Mouse (Mus musculus): ENCODE data around the gene Tuba3a. TPM values are rescaled to one million over a fixed set of nuclear protein-coding genes. Genes with fewer than 3 reads are reported as not detected.

Gene Tuba3a
- total and polyA plus RNA-seq, 2 experiments from 2014 or later, result not detected

- ATAC-seq (ENCODE audit: low FRiP score), result no peak
- TF ChIP-seq CTCF (IDR thresholded peaks at IDR 0.05), result no peak
- WGBS, result 63% methylated on average over 4 of the region's 4 CpGs
Observed at GRCm38 (mm10) chr6:125303242-125303641, 17.4 kb upstream of the Tuba3a start.

GRCm38 (mm10) chr6:125302231-125302982 lies 16.6 kb upstream of the Tuba3a start:
- no peak overlapping the region for H3K4me3 ChIP-seq (ENCODE audit: low read depth, low read length)
- TF ChIP-seq CTCF (IDR thresholded peaks at IDR 0.05), result no peak
- WGBS, result 85% methylated on average over 24 of the region's 24 CpGs
- H3K27ac ChIP-seq (ENCODE audit: low read depth, low read length), result no peak overlapping the region
- no peaks in the 10 kb centered on the region for H3K9me3 ChIP-seq (ENCODE audit: low read length)
- H3K27me3 ChIP-seq (ENCODE audit: insufficient read depth, low read length), result no peaks in the 10 kb centered on the region
- no peak overlapping the region for H3K9ac ChIP-seq (replicated peaks; ENCODE audit: low read length, poor library complexity, severe bottlenecking)
- ATAC-seq (ENCODE audit: low FRiP score), result no peak
- no peaks in the 10 kb centered on the region for H3K36me3 ChIP-seq (ENCODE audit: insufficient read depth, low read length)
- no peaks in the 10 kb centered on the region for H3K4me1 ChIP-seq (ENCODE audit: insufficient read depth, low read length)
- H3K4me2 ChIP-seq (ENCODE audit: low read depth, low read length, poor library complexity, severe bottlenecking), result no peak overlapping the region
- DNase-seq (ENCODE audit: low spot score), result no peak

More at GRCm38 (mm10) chr6:125303242-125303641, 17.4 kb upstream of the Tuba3a start:
- H3K4me2 ChIP-seq (ENCODE audit: low read depth, low read length, poor library complexity, severe bottlenecking), result no peak overlapping the region
- H3K9me3 ChIP-seq (ENCODE audit: low read length), result no peaks in the 10 kb centered on the region
- DNase-seq (ENCODE audit: low spot score), result peak; percentile 53
- no peak overlapping the region for H3K9ac ChIP-seq (replicated peaks; ENCODE audit: low read length, poor library complexity, severe bottlenecking)
- no peak overlapping the region for H3K4me3 ChIP-seq (ENCODE audit: low read depth, low read length)
- H3K27ac ChIP-seq (ENCODE audit: low read depth, low read length), result no peak overlapping the region
- H3K27me3 ChIP-seq (ENCODE audit: insufficient read depth, low read length), result no peaks in the 10 kb centered on the region
- H3K36me3 ChIP-seq (ENCODE audit: insufficient read depth, low read length), result no peaks in the 10 kb centered on the region
- no peaks in the 10 kb centered on the region for H3K4me1 ChIP-seq (ENCODE audit: insufficient read depth, low read length)

DNA sequence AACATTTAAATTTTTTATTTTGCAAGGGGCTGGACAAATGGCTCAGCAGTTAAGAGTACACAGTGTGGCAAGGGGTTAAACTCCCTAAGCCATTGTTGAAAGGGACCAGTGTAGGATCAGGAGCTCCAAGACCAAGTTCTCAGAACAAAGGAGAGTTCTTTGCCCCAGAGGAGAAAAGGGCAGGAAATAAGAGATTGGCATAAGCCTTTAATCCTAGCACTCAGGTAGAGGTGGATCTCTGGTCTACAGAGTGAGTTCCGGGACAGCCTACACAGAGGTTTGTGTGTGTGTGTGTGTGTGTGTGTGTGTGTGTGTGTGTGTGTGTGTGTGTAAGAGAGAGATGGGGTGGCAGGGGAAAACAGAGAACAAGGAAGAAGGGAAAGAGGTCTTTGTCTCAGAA lies 15.1 kb upstream of the Tuba3a start:
- Histone ChIP-seq H3K4me3 (ENCODE audit: low read depth, low read length) (no peak overlapping the region), H3K27me3 (ENCODE audit: insufficient read depth, low read length) (no peaks in the 10 kb centered on the region), H3K9ac (replicated peaks; ENCODE audit: low read length, poor library complexity, severe bottlenecking) (no peak overlapping the region), H3K9me3 (ENCODE audit: low read length) (no peaks in the 10 kb centered on the region), H3K4me2 (ENCODE audit: low read depth, low read length, poor library complexity, severe bottlenecking) (no peak overlapping the region), H3K27ac (ENCODE audit: low read depth, low read length) (no peak overlapping the region), H3K36me3 (ENCODE audit: insufficient read depth, low read length) (no peaks in the 10 kb centered on the region), H3K4me1 (ENCODE audit: insufficient read depth, low read length) (no peaks in the 10 kb centered on the region)
- 64% methylated on average over 1 of the region's 1 CpGs for WGBS
- no peak for TF ChIP-seq CTCF (IDR thresholded peaks at IDR 0.05)
- ATAC-seq (ENCODE audit: low FRiP score) (no peak), DNase-seq (ENCODE audit: low spot score) (no peak)

GRCm38 (mm10) chr6:125297149-125297820 lies 11.4 kb upstream of the Tuba3a start:
- WGBS, result 74% methylated on average over 5 of the region's 5 CpGs
- no peaks in the 10 kb centered on the region for H3K9me3 ChIP-seq (ENCODE audit: low read length)
- H3K9ac ChIP-seq (replicated peaks; ENCODE audit: low read length, poor library complexity, severe bottlenecking), result no peak overlapping the region
- no peaks in the 10 kb centered on the region for H3K4me1 ChIP-seq (ENCODE audit: insufficient read depth, low read length)
- H3K4me3 ChIP-seq (ENCODE audit: low read depth, low read length), result no peak overlapping the region
- no peak for TF ChIP-seq CTCF (IDR thresholded peaks at IDR 0.05)
- no peak overlapping the region for H3K4me2 ChIP-seq (ENCODE audit: low read depth, low read length, poor library complexity, severe bottlenecking)
- DNase-seq (ENCODE audit: low spot score) (no peak), ATAC-seq (ENCODE audit: low FRiP score) (no peak)
- H3K27me3 ChIP-seq (ENCODE audit: insufficient read depth, low read length), result no peaks in the 10 kb centered on the region
- H3K27ac ChIP-seq (ENCODE audit: low read depth, low read length), result no peak overlapping the region
- no peaks in the 10 kb centered on the region for H3K36me3 ChIP-seq (ENCODE audit: insufficient read depth, low read length)

DNA sequence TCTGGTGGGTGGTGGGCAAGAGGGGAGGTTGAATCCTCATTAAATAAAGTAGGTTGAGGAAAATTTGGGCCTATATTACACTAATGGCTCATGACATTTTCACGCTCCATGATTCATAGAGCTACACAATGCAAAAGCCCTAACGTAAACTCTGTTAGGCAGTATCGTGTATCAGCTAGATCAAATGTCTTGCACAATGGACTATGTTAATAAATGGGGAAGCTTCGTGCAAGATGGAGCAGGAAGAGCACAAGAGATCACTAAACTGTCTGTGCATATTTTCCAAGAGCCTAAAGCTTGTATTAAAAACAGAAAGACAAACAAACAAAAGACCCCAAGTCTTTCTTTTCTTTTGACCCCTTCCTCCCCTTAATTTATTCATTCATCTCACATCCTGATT lies 8.2 kb upstream of the Tuba3a start:
- H3K4me2 ChIP-seq (ENCODE audit: low read depth, low read length, poor library complexity, severe bottlenecking), result no peak overlapping the region
- H3K27me3 ChIP-seq (ENCODE audit: insufficient read depth, low read length), result no peaks in the 10 kb centered on the region
- DNase-seq (ENCODE audit: low spot score) (no peak), ATAC-seq (ENCODE audit: low FRiP score) (no peak)
- H3K36me3 ChIP-seq (ENCODE audit: insufficient read depth, low read length), result no peaks in the 10 kb centered on the region
- H3K4me3 ChIP-seq (ENCODE audit: low read depth, low read length), result no peak overlapping the region
- no peaks in the 10 kb centered on the region for H3K4me1 ChIP-seq (ENCODE audit: insufficient read depth, low read length)
- H3K9ac ChIP-seq (replicated peaks; ENCODE audit: low read length, poor library complexity, severe bottlenecking), result no peak overlapping the region
- H3K9me3 ChIP-seq (ENCODE audit: low read length), result no peaks in the 10 kb centered on the region
- 86% methylated on average over 4 of the region's 4 CpGs for WGBS
- H3K27ac ChIP-seq (ENCODE audit: low read depth, low read length), result no peak overlapping the region
- no peak for TF ChIP-seq CTCF (IDR thresholded peaks at IDR 0.05)

- DNase-seq (ENCODE audit: low spot score), result no peak
- Histone ChIP-seq H3K9ac (replicated peaks; ENCODE audit: low read length, poor library complexity, severe bottlenecking) (no peak overlapping the region), H3K9me3 (ENCODE audit: low read length) (no peaks in the 10 kb centered on the region), H3K4me2 (ENCODE audit: low read depth, low read length, poor library complexity, severe bottlenecking) (no peak overlapping the region), H3K27me3 (ENCODE audit: insufficient read depth, low read length) (no peaks in the 10 kb centered on the region), H3K27ac (ENCODE audit: low read depth, low read length) (no peak overlapping the region), H3K4me3 (ENCODE audit: low read depth, low read length) (no peak overlapping the region), H3K36me3 (ENCODE audit: insufficient read depth, low read length) (no peaks in the 10 kb centered on the region), H3K4me1 (ENCODE audit: insufficient read depth, low read length) (no peaks in the 10 kb centered on the region)
- 89% methylated on average over 7 of the region's 7 CpGs for WGBS
- no peak for TF ChIP-seq CTCF (IDR thresholded peaks at IDR 0.05)
- no peak for ATAC-seq (ENCODE audit: low FRiP score)
Observed at GRCm38 (mm10) chr6:125292256-125292655, 6.4 kb upstream of the Tuba3a start.
